Mouse (Mus musculus): ENCODE results near the gene Nmt2. TPM values are rescaled to one million over a fixed set of nuclear protein-coding genes. Genes with fewer than 3 reads are reported as not detected.
A peak's percentile ranks its signal among the peaks of the same experiment; 100 is the strongest.

Gene Nmt2
- total RNA-seq (2014; rRNA removed) (55.2 and 69.3 TPM in 2 replicates), polyA plus RNA-seq (2015; fragmentation: Nextera tagmentation; extraction: Ambion mirVana) (104 and 106 TPM in 2 replicates)

GRCm38 (mm10) chr2:3283602-3284472 lies at the start of gene Nmt2:
TSS of gene Nmt2 (plus strand) at chr2:3284212.
- Histone ChIP-seq H3K9me3 (ENCODE audit: low read length) (no peaks in the 10 kb centered on the region), H3K4me1 (ENCODE audit: insufficient read depth, low read length) (peaks cover 4% of the 10 kb centered on the region), H3K27ac (peak within 1 kb of the TSS; percentile 98), H3K4me3 (ENCODE audit: low read length) (peak within 1 kb of the TSS; percentile 95), H3K4me2 (ENCODE audit: low read depth, low read length) (peak within 1 kb of the TSS; percentile 65), H3K36me3 (ENCODE audit: insufficient read depth, low read length) (no peaks in the 10 kb centered on the region), H3K27me3 (ENCODE audit: insufficient read depth, low read length) (no peaks in the 10 kb centered on the region), H3K9ac (replicated peaks; ENCODE audit: low read length) (peak within 1 kb of the TSS; percentile 83)
- under 1% methylated on average over 82 of the region's 88 CpGs for WGBS
- ATAC-seq = peak; percentile 98
- TF ChIP-seq CTCF (IDR thresholded peaks at IDR 0.05; ENCODE audit: low read depth) = no peak
- peak; percentile 100 for DNase-seq (ENCODE audit: low spot score)

GRCm38 (mm10) chr2:3239255-3239654 lies 44.8 kb upstream of the Nmt2 start:
- 79% methylated on average over 5 of the region's 5 CpGs for WGBS
- no peaks in the 10 kb centered on the region for H3K4me1 ChIP-seq (ENCODE audit: insufficient read depth, low read length)

GRCm38 (mm10) chr2:3244251-3244650 lies 39.8 kb upstream of the Nmt2 start:
- H3K27ac ChIP-seq = no peak overlapping the region
- no peaks in the 10 kb centered on the region for H3K36me3 ChIP-seq (ENCODE audit: insufficient read depth, low read length)
- H3K4me1 ChIP-seq (ENCODE audit: insufficient read depth, low read length) = no peaks in the 10 kb centered on the region
- no peak overlapping the region for H3K4me3 ChIP-seq (ENCODE audit: low read length)
- no peak for TF ChIP-seq CTCF (IDR thresholded peaks at IDR 0.05; ENCODE audit: low read depth)
- H3K4me2 ChIP-seq (ENCODE audit: low read depth, low read length) = no peak overlapping the region
- H3K9me3 ChIP-seq (ENCODE audit: low read length) = no peaks in the 10 kb centered on the region
- no peak overlapping the region for H3K9ac ChIP-seq (replicated peaks; ENCODE audit: low read length)
- ATAC-seq = no peak
- WGBS = 65% methylated on average over 3 of the region's 3 CpGs
- no peaks in the 10 kb centered on the region for H3K27me3 ChIP-seq (ENCODE audit: insufficient read depth, low read length)
- no peak for DNase-seq (ENCODE audit: low spot score)

More at GRCm38 (mm10) chr2:3239255-3239654, 44.8 kb upstream of the Nmt2 start:
- Histone ChIP-seq H3K9me3 (ENCODE audit: low read length) (no peaks in the 10 kb centered on the region), H3K27me3 (ENCODE audit: insufficient read depth, low read length) (no peaks in the 10 kb centered on the region), H3K36me3 (ENCODE audit: insufficient read depth, low read length) (no peaks in the 10 kb centered on the region), H3K27ac (no peak overlapping the region), H3K9ac (replicated peaks; ENCODE audit: low read length) (no peak overlapping the region), H3K4me2 (ENCODE audit: low read depth, low read length) (no peak overlapping the region), H3K4me3 (ENCODE audit: low read length) (no peak overlapping the region)
- ATAC-seq (no peak), DNase-seq (ENCODE audit: low spot score) (no peak)
- no peak for TF ChIP-seq CTCF (IDR thresholded peaks at IDR 0.05; ENCODE audit: low read depth)

GRCm38 (mm10) chr2:3251309-3251708 lies 32.7 kb upstream of the Nmt2 start:
- no peak overlapping the region for H3K4me2 ChIP-seq (ENCODE audit: low read depth, low read length)
- no peak for DNase-seq (ENCODE audit: low spot score)
- no peak for TF ChIP-seq CTCF (IDR thresholded peaks at IDR 0.05; ENCODE audit: low read depth)
- H3K27me3 ChIP-seq (ENCODE audit: insufficient read depth, low read length) = no peaks in the 10 kb centered on the region
- H3K36me3 ChIP-seq (ENCODE audit: insufficient read depth, low read length) = no peaks in the 10 kb centered on the region
- H3K4me1 ChIP-seq (ENCODE audit: insufficient read depth, low read length) = no peaks in the 10 kb centered on the region
- no peaks in the 10 kb centered on the region for H3K9me3 ChIP-seq (ENCODE audit: low read length)
- no peak overlapping the region for H3K9ac ChIP-seq (replicated peaks; ENCODE audit: low read length)
- H3K27ac ChIP-seq = no peak overlapping the region
- WGBS = 84% methylated on average over 2 of the region's 2 CpGs
- H3K4me3 ChIP-seq (ENCODE audit: low read length) = no peak overlapping the region
- ATAC-seq = no peak

- no peak for ATAC-seq
- Histone ChIP-seq H3K27ac (no peak overlapping the region), H3K4me3 (ENCODE audit: low read length) (no peak overlapping the region), H3K27me3 (ENCODE audit: insufficient read depth, low read length) (no peaks in the 10 kb centered on the region), H3K4me2 (ENCODE audit: low read depth, low read length) (no peak overlapping the region), H3K4me1 (ENCODE audit: insufficient read depth, low read length) (no peaks in the 10 kb centered on the region), H3K9ac (replicated peaks; ENCODE audit: low read length) (no peak overlapping the region), H3K9me3 (ENCODE audit: low read length) (no peaks in the 10 kb centered on the region), H3K36me3 (ENCODE audit: insufficient read depth, low read length) (no peaks in the 10 kb centered on the region)
- DNase-seq (ENCODE audit: low spot score) = no peak
- no peak for TF ChIP-seq CTCF (IDR thresholded peaks at IDR 0.05; ENCODE audit: low read depth)
- 83% methylated on average over 3 of the region's 3 CpGs for WGBS
Measured at GRCm38 (mm10) chr2:3266466-3266865, 17.5 kb upstream of the Nmt2 start.

GRCm38 (mm10) chr2:3267879-3268278 lies 16.1 kb upstream of the Nmt2 start:
- Histone ChIP-seq H3K27me3 (ENCODE audit: insufficient read depth, low read length) (no peaks in the 10 kb centered on the region), H3K9ac (replicated peaks; ENCODE audit: low read length) (no peak overlapping the region), H3K36me3 (ENCODE audit: insufficient read depth, low read length) (no peaks in the 10 kb centered on the region), H3K4me3 (ENCODE audit: low read length) (no peak overlapping the region), H3K9me3 (ENCODE audit: low read length) (no peaks in the 10 kb centered on the region), H3K27ac (no peak overlapping the region), H3K4me1 (ENCODE audit: insufficient read depth, low read length) (no peaks in the 10 kb centered on the region), H3K4me2 (ENCODE audit: low read depth, low read length) (no peak overlapping the region)
- ATAC-seq (no peak), DNase-seq (ENCODE audit: low spot score) (no peak)
- no peak for TF ChIP-seq CTCF (IDR thresholded peaks at IDR 0.05; ENCODE audit: low read depth)
- WGBS = 23% methylated on average over 3 of the region's 3 CpGs

GRCm38 (mm10) chr2:3273349-3273748 lies 10.7 kb upstream of the Nmt2 start:
- Histone ChIP-seq H3K4me1 (ENCODE audit: insufficient read depth, low read length) (no peaks in the 10 kb centered on the region), H3K36me3 (ENCODE audit: insufficient read depth, low read length) (no peaks in the 10 kb centered on the region), H3K9me3 (ENCODE audit: low read length) (no peaks in the 10 kb centered on the region), H3K9ac (replicated peaks; ENCODE audit: low read length) (no peak overlapping the region), H3K27ac (no peak overlapping the region), H3K27me3 (ENCODE audit: insufficient read depth, low read length) (no peaks in the 10 kb centered on the region), H3K4me3 (ENCODE audit: low read length) (no peak overlapping the region), H3K4me2 (ENCODE audit: low read depth, low read length) (no peak overlapping the region)
- 86% methylated on average over 2 of the region's 2 CpGs for WGBS
- ATAC-seq (no peak), DNase-seq (ENCODE audit: low spot score) (no peak)
- TF ChIP-seq CTCF (IDR thresholded peaks at IDR 0.05; ENCODE audit: low read depth) = no peak

Measured in hindbrain, postnatal 0 days (tissue).